ENCODE assay signal across 27 mouse cellular contexts in the genomic region with DNA sequence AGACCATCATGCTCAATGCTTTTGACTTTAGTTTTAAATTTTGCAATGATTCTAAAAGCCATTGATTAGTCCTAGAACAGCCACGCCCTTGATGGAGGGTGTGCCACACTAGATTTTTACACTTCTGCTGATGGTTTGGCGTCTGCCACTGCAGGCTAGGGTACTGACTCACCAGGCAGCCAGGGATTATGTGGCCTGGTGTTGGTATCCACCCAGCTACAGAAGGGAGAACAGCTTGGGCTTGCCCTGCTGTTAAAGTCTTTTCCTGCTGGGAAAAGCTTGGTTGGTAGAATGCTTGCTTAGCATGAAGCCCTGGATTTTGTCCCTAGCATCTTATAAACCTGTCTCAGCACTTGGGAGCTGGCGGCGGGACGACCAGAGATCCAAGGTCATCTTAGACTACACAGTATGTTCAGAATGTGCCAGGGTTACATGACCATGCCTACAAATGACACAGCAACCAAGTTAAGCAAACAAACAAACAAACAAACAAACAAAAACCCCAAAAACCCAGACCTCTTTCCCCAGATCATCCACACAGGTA. TPM values are rescaled to one million over a fixed set of nuclear protein-coding genes. Genes with fewer than 3 reads are reported as not detected.
DNase-seq lines count a peak whose midpoint lies in the region; TF ChIP-seq lines count a peak whose summit lies in the region.
"Had no signal": no experiment of that assay in that cellular context is flagged by ENCODE, and none has a peak within 500 bp of the region (broad histone marks: within the 10 kb centered on the region; RNA-seq: fewer than 3 reads in every experiment).

No protein-coding gene starts in this region.

- H3K4me1 ChIP-seq in kidney, adult 2 months (ENCODE audit: control insufficient read depth, insufficient read depth, low read length): peaks cover 19% of the 10 kb centered on the region

- TF ChIP-seq CTCF in kidney, adult 2 months (conservative IDR thresholded peaks at IDR 0.05; ENCODE audit: insufficient read depth, insufficient read length, low read depth, low read length): no peak

- H3K27me3 ChIP-seq in kidney, adult 2 months (replicated peaks; ENCODE audit: control insufficient read depth, insufficient read depth, low read length): no peaks in the 10 kb centered on the region
- H3K27me3 ChIP-seq: embryonic facial prominence, embryonic 12.5 days; forebrain, embryonic 15.5 days; heart, embryonic 12.5 days; hindbrain, embryonic 13.5 days; midbrain, embryonic 15.5 days had no signal

- peak overlapping the region; percentile 29; the same call in 1 of the 2 replicates for H3K27ac ChIP-seq in kidney, adult 2 months (ENCODE audit: insufficient read depth, low read depth, low read length)
- H3K27ac ChIP-seq: embryonic facial prominence, embryonic 12.5 days; forebrain, embryonic 10.5 days; forebrain, embryonic 15.5 days; heart, adult 2 months; hindbrain, embryonic 13.5 days; liver, embryonic 14.5 days; midbrain, embryonic 10.5 days; midbrain, embryonic 15.5 days had no signal

- 65% methylated on average over 5 of the region's 5 CpGs for WGBS in kidney, adult 2 months

- DNase-seq in cerebellum, adult 18-20 months: peak; percentile 42 to 63
- DNase-seq in cerebellum, adult 11 months: no peak
- DNase-seq in kidney, adult 2 months: peak; percentile 80
- DNase-seq in kidney, postnatal 10 days: no peak
- peak; percentile 61 for DNase-seq in 3134 (ENCODE audit: extremely low read depth, insufficient read length, low spot score)
- DNase-seq in cerebellum, adult 9-11 months: peak; percentile 72
- no peak for DNase-seq in lung, postnatal 10 days
- DNase-seq in thymus, postnatal 4 days: no peak
- DNase-seq: embryo, embryonic 11 days; gastrocnemius, postnatal 36 days; heart, adult 2 months; heart, postnatal 4 days; layer of hippocampus, adult 9-11 months; liver; lung, adult 2 months; lung, postnatal 14 days; right cerebral cortex, adult 18-20 months; thymus, adult 2 months; thymus, postnatal 36 days had no signal

- no peak for TF ChIP-seq POLR2A in kidney, adult 2 months (IDR thresholded peaks at IDR 0.05; ENCODE audit: low read depth, low read length)

- H3K4me3 ChIP-seq in kidney, adult 2 months (ENCODE audit: insufficient read depth, low read depth, low read length): no peak overlapping the region
- H3K4me3 ChIP-seq: embryonic facial prominence, embryonic 12.5 days; forebrain, embryonic 10.5 days; forebrain, embryonic 15.5 days; heart, adult 2 months; heart, embryonic 12.5 days; hindbrain, embryonic 13.5 days; midbrain, embryonic 10.5 days; midbrain, embryonic 15.5 days had no signal

- H3K36me3 ChIP-seq in kidney, adult 2 months (ENCODE audit: control insufficient read depth, insufficient read depth, low read length): no peaks in the 10 kb centered on the region
- H3K36me3 ChIP-seq: embryonic facial prominence, embryonic 12.5 days; forebrain, embryonic 10.5 days; forebrain, embryonic 15.5 days; heart, embryonic 12.5 days; hindbrain, embryonic 13.5 days; midbrain, embryonic 10.5 days; midbrain, embryonic 15.5 days had no signal

RNA-seq across cellular contexts. Expression of gene Itgb5, which starts 33.8 kb away (rescaled TPM):
- 145 TPM in 2 replicates for polyA plus RNA-seq in kidney, adult 2 months (2012; rRNA removed)

Comparison
In these comparisons a context has a peak if more than half of its experiments do, and no peak if none do; other contexts are left out.
1. DNase-seq: peak in cerebellum, adult 18-20 months (2 of 2), kidney, adult 2 months (single experiment), 3134 (single experiment) and cerebellum, adult 9-11 months (single experiment); none in cerebellum, adult 11 months (single experiment), kidney, postnatal 10 days (single experiment), lung, postnatal 10 days (single experiment) and thymus, postnatal 4 days (single experiment).